Mouse (Mus musculus) thymus, adult 2 months (tissue): ENCODE results near the gene Vsig2. TPM values are rescaled to one million over a fixed set of nuclear protein-coding genes. Genes with fewer than 3 reads are reported as not detected.

Experiments
- DNase-seq: peaks from one replicate; pipeline ENCODE4 v3.0.0; 2021
- H3K27ac ChIP-seq: fragments of 200-500 bp; 2 replicates; pipeline ENCODE4 v1.5.1; 2012; ENCODE audit warnings: low read length, control low read depth; ENCODE audit not compliant: control insufficient read depth, insufficient read depth
- H3K27me3 ChIP-seq: fragments of 200-500 bp; 2 replicates; pipeline ENCODE4 v1.6.1; 2012; ENCODE audit warnings: mild to moderate bottlenecking, low read length, moderate library complexity, mixed read lengths; ENCODE audit not compliant: control insufficient read depth, insufficient read depth
- H3K36me3 ChIP-seq: fragments of 200-500 bp; 2 replicates; pipeline ENCODE4 v1.6.1; 2012; ENCODE audit warnings: mild to moderate bottlenecking, low read length, moderate library complexity; ENCODE audit not compliant: control insufficient read depth, insufficient read depth
- H3K4me1 ChIP-seq: fragments of 200-500 bp; replicated peaks from 2 replicates; pipeline ENCODE4 v1.6.1; 2012; ENCODE audit warnings: low read length; ENCODE audit not compliant: control insufficient read depth, insufficient read depth
- H3K4me3 ChIP-seq: fragments of 200-500 bp; 2 replicates; pipeline ENCODE4 v1.5.1; 2012; ENCODE audit warnings: mild to moderate bottlenecking, low read length, control low read depth, moderate library complexity; ENCODE audit not compliant: control insufficient read depth, insufficient read depth
- CTCF ChIP-seq: fragments of 200-500 bp; IDR thresholded peaks from 2 replicates; pipeline ENCODE4 v1.5.1; 2012; ENCODE audit warnings: mild to moderate bottlenecking, control low read depth, low read length, moderate library complexity, borderline replicate concordance; ENCODE audit not compliant: control insufficient read depth, poor library complexity, insufficient read depth; ENCODE audit errors: extremely low read depth
- POLR2A ChIP-seq: fragments of 200-500 bp; IDR thresholded peaks from 2 replicates; pipeline ENCODE4 v1.6.1; 2012; ENCODE audit warnings: mild to moderate bottlenecking, low read length, control low read depth, moderate library complexity; ENCODE audit not compliant: control insufficient read depth, poor library complexity, insufficient read depth; ENCODE audit errors: extremely low read depth
- WGBS: fragments of 180-500 bp; shearing (Covaris S2); methylation state at CpG from one replicate; pipeline ENCODE4 v1.1.7; 2018; 5-methylcytosine and 5-hydroxymethylcytosine counted together
- polyA plus RNA-seq: library from polyadenylated mRNA; depleted of rRNA; stranded (reverse); fragments of >200 nt; gene quantifications from 2 replicates; pipeline ENCODE4 v1.2.3, GENCODE M21; 2012

Gene Vsig2
- polyA plus RNA-seq, 1 experiment, result 3.3 TPM

GRCm38 (mm10) chr9:37543869-37544440 is 4.9 kb downstream of the Vsig2 start:
- WGBS, result 83% methylated on average over 12 of the region's 12 CpGs
- no peak overlapping the region for H3K27ac ChIP-seq
- H3K4me3 ChIP-seq, result peak overlapping the region; percentile 12; the same call in 1 of the 2 replicates
- DNase-seq, result no peak
- no peaks in the 10 kb centered on the region for H3K27me3 ChIP-seq
- TF ChIP-seq POLR2A (no peak), CTCF (no peak)
- H3K4me1 ChIP-seq, result 0 out of 2 replicates have a peak, but pooled peaks cover 6% of the 10 kb centered on the region
- H3K36me3 ChIP-seq, result no peaks in the 10 kb centered on the region

DNA sequence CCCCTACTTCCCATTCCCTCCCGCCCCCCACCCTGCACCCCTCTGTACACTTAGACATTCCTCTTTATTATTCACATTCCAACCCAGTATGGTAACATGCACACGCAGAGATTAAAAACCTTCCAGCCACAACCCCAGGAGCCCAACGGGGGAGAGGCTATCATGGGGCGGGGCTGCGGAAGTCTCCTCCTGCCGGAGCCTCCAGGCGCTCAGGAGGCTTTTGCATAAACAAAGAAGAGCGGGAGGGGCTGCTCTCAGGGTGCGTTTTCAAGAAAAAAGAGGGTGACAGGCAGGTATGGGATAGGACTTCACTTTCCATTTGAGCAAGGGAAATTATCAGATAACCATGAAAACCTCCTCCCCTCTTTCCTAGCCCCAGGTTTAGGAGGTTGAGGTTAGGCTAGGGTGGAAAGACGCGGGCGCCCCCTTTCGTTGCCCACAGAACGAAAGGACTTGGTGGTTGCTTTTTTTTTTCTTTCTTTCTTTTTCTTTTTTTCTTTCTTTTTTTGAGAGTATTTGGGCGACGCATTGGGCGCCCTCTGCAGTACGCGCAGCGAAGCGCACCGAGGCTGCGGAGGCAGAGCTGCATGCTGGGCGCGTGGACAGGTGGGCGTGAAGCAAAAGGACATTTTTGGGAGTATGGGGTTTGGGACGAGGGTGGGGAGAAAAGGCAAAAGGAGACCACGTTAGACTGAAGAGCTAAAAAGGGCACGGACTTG is 5.6 kb downstream of the Vsig2 start:
- Histone ChIP-seq H3K4me3 (peak overlapping the region; percentile 12), H3K27me3 (no peaks in the 10 kb centered on the region), H3K36me3 (no peaks in the 10 kb centered on the region), H3K27ac (peak overlapping the region; percentile 27; the same call in 1 of the 2 replicates), H3K4me1 (0 out of 2 replicates have a peak, but pooled peaks cover 6% of the 10 kb centered on the region)
- peak; percentile 63 for DNase-seq
- 32% methylated on average over 29 of the region's 29 CpGs for WGBS
- TF ChIP-seq CTCF (peak; percentile 77; the same call in 1 of the 2 replicates), POLR2A (no peak)

DNA sequence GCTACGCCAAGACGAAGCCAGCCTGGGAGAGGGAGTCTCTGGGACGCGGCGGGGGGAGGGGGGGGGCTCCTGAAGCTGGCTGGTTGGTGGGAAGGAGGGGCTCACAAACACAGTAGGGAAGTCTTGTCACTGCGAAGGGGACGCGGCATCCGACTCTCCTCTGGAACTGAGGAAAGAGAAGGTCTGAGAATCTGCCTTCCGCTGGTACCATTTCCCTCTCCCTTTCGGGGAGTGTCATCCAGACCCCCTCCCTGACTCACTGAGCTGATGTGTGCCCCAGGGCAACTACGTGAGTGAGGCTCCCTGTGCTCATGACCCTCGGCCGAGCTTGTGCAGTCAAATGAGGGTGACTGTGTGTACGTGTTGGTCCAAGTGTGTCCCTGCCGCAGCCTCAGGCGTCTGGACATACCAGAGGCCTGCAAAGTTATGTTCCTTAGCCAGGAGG is 6.1 kb downstream of the Vsig2 start:
- peak overlapping the region; percentile 12 for H3K4me3 ChIP-seq
- 82% methylated on average over 17 of the region's 17 CpGs for WGBS
- no peaks in the 10 kb centered on the region for H3K36me3 ChIP-seq
- H3K27me3 ChIP-seq, result no peaks in the 10 kb centered on the region
- no peak overlapping the region for H3K27ac ChIP-seq
- TF ChIP-seq CTCF, result no peak
- 0 out of 2 replicates have a peak, but pooled peaks cover 6% of the 10 kb centered on the region for H3K4me1 ChIP-seq
- no peak for DNase-seq

GRCm38 (mm10) chr9:37545847-37546452 is 6.9 kb downstream of the Vsig2 start:
- 0 out of 2 replicates have a peak, but pooled peaks cover 6% of the 10 kb centered on the region for H3K4me1 ChIP-seq
- TF ChIP-seq POLR2A, result no peak
- no peaks in the 10 kb centered on the region for H3K36me3 ChIP-seq
- DNase-seq, result no peak
- H3K27me3 ChIP-seq, result no peaks in the 10 kb centered on the region
- WGBS, result 87% methylated on average over 27 of the region's 27 CpGs
- H3K4me3 ChIP-seq, result no peak overlapping the region
- no peak overlapping the region for H3K27ac ChIP-seq

- no peak for DNase-seq
- WGBS, result 100% methylated on average over 1 of the region's 1 CpGs
- peaks cover 9% of the 10 kb centered on the region for H3K4me1 ChIP-seq
- no peaks in the 10 kb centered on the region for H3K36me3 ChIP-seq
- TF ChIP-seq CTCF (no peak), POLR2A (no peak)
- no peak overlapping the region for H3K27ac ChIP-seq
- H3K4me3 ChIP-seq, result no peak overlapping the region
- H3K27me3 ChIP-seq, result no peaks in the 10 kb centered on the region
These were observed 7.8 kb downstream of the Vsig2 start for GRCm38 (mm10) chr9:37546889-37547288.

DNA sequence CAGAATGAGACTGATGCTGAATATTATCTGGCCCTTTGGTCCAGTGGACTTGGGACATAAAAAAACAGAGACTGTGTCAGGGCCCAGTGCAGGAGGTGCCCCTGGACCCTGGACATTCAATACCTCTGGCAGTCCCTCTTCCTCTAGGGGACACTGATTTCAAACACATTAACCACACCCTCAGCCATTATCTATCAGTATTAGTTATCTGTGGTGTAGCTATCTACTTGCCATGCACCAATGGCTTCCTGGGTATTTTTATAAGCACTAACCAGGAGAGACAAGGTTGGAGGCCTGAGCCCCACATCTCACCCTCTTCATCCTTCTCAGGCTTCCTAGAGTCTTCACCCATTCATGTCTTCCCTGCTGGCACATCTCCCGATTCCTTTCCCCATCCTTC is 11.4 kb downstream of the Vsig2 start:
- 89% methylated on average over 1 of the region's 1 CpGs for WGBS
- Histone ChIP-seq H3K4me1 (peaks cover 28% of the 10 kb centered on the region), H3K27ac (no peak overlapping the region), H3K4me3 (no peak overlapping the region), H3K36me3 (no peaks in the 10 kb centered on the region), H3K27me3 (no peaks in the 10 kb centered on the region)
- no peak for DNase-seq
- TF ChIP-seq POLR2A, result no peak
- TF ChIP-seq CTCF, result no peak
